Mouse (Mus musculus) heart, embryonic 13.5 days (tissue): ENCODE data around the gene Setd3. TPM values are rescaled to one million over a fixed set of nuclear protein-coding genes. Genes with fewer than 3 reads are reported as not detected.

Experiments
- ATAC-seq: fragments of 200-750 bp; cut with Nextera tagmentation; 2 replicates; pipeline ENCODE4 v1.8.0; 2017; ENCODE audit warnings: moderate TSS enrichment; ENCODE audit not compliant: insufficient number of reproducible peaks, low FRiP score, low TSS enrichment; ENCODE audit errors: extremely low read depth
- H3K27ac ChIP-seq: fragments of 300-500 bp; sonication (generic); replicated peaks from 2 replicates; pipeline ENCODE4 v1.5.1; 2015; ENCODE audit warnings: moderate library complexity, mild to moderate bottlenecking, inconsistent platforms
- H3K27me3 ChIP-seq: fragments of 300-500 bp; sonication (generic); replicated peaks from 2 replicates; pipeline ENCODE4 v1.6.1; 2015; ENCODE audit warnings: mild to moderate bottlenecking, inconsistent platforms
- H3K36me3 ChIP-seq: fragments of 300-500 bp; sonication (generic); 2 replicates; pipeline ENCODE4 v1.6.1; 2015; ENCODE audit warnings: mild to moderate bottlenecking, inconsistent platforms
- H3K4me1 ChIP-seq: fragments of 300-500 bp; sonication (generic); 2 replicates; pipeline ENCODE4 v1.6.1; 2015; ENCODE audit warnings: inconsistent platforms
- H3K4me2 ChIP-seq: fragments of 300-500 bp; sonication (generic); 2 replicates; pipeline ENCODE4 v1.6.1; 2015; ENCODE audit warnings: inconsistent platforms, mild to moderate bottlenecking, moderate library complexity
- H3K4me3 ChIP-seq: fragments of 300-500 bp; sonication (generic); 2 replicates; pipeline ENCODE4 v1.5.1; 2015; ENCODE audit warnings: moderate library complexity, mild to moderate bottlenecking, inconsistent platforms
- H3K9ac ChIP-seq: fragments of 300-500 bp; sonication (generic); 2 replicates; pipeline ENCODE4 v1.6.1; 2015; ENCODE audit warnings: inconsistent platforms, mild to moderate bottlenecking, moderate library complexity
- H3K9me3 ChIP-seq: fragments of 300-500 bp; sonication (generic); 2 replicates; pipeline ENCODE4 v1.6.1; 2016; ENCODE audit warnings: inconsistent platforms
- WGBS: fragments of 180-500 bp; shearing (Covaris S2); methylation state at CpG from one replicate; pipeline ENCODE4 v1.1.7; 2015; ENCODE audit warnings: mixed read lengths; 5-methylcytosine and 5-hydroxymethylcytosine counted together
- polyA plus RNA-seq: library from polyadenylated mRNA; unstranded; fragments of >200 nt; fragmentation: Nextera tagmentation; extraction: Ambion mirVana; gene quantifications from 2 replicates; pipeline ENCODE4 v1.2.1, GENCODE M21; 2015

Setd3 gene
- polyA plus RNA-seq, 1 experiment from 2014 or later = 63.0 TPM

DNA sequence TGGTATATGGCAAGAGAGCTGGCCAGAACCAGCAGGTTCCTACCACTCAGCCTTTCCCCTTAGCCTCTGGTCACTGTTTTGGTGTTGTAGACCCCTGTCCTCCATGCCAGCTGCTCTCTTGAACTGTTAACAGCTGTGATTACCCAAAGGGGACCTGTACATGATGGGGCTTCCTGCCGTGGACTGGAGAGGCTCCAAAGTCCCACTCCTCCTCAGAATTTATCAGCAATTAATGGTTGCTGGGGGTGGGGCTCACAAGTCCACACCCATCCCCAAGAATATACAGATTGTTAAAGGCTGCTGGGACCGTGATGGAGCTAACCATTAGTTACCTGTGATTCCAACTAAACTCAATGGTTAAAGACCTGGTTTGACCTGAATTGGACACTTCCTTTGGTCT is 77.0 kb downstream of the Setd3 start:
- peaks cover 21% of the 10 kb centered on the region for H3K36me3 ChIP-seq
- H3K9ac ChIP-seq = no peak overlapping the region
- no peak overlapping the region for H3K4me3 ChIP-seq
- no peak overlapping the region for H3K4me2 ChIP-seq
- 48% methylated on average over 2 of the region's 2 CpGs for WGBS
- H3K9me3 ChIP-seq = no peaks in the 10 kb centered on the region
- H3K27ac ChIP-seq = no peak overlapping the region
- peaks cover 15% of the 10 kb centered on the region for H3K4me1 ChIP-seq
- no peaks in the 10 kb centered on the region for H3K27me3 ChIP-seq
- ATAC-seq = no peak

DNA sequence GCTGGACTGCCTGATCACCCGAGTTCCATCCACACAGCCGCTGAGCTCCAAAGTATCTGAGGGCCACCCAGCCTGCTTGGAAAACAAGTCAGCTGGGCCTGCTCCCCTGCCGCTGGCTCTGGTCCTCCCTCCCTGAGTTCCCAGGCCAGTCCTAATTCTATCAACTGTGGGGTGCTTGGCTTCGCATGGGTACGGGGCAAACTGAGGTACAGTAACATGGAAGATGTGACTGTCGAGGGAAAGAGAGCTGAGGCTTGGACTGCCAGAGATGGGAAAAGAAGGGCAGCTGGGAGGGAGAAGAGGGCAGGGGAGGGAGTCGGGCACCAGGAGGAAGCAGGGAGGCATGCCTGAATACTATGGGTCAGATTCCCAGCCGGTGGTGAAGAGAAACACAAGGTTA is 78.9 kb downstream of the Setd3 start:
- H3K27ac ChIP-seq = no peak overlapping the region
- H3K4me1 ChIP-seq = peaks cover 15% of the 10 kb centered on the region
- WGBS = 72% methylated on average over 8 of the region's 8 CpGs
- H3K9me3 ChIP-seq = no peaks in the 10 kb centered on the region
- no peak for ATAC-seq
- H3K27me3 ChIP-seq = no peaks in the 10 kb centered on the region
- H3K4me2 ChIP-seq = no peak overlapping the region
- peaks cover 4% of the 10 kb centered on the region for H3K36me3 ChIP-seq
- H3K9ac ChIP-seq = no peak overlapping the region
- no peak overlapping the region for H3K4me3 ChIP-seq

DNA sequence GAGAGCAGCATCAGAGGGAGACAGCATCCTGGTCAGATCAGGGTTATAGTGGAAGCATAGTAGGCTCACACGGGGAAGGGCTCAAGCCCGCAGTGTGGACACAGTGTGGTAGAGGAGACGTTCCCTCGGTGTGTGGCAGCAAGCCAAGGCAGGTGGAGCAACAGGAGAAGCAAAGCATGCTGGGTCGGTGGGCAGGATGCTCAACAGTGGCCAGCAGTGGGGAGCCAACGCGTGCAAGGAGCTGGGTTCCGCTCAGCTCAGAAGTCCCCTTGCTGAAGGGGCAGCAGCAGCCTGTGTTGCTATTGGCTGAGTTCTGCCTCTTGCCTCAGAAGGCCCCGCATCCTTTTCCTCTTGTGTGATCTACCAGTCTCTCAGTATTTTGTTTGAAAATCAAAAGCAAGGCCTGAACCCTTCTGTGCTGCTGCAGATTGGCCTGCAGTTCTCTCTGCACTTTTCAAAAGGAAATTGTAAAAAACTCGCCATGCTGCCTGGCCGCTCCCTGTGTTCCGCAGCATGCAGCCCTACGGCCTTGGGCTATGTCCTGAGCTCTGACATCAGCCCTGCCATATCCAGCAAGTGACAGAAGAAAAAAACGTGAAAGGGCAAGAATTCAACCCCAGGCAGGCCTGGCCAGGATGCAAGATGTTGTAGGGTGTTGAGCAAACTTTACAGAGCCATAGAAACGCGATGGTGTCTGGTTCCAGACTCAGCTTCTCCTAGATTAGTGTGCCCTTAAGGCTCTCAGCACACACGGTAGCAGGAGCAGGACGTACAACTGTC is 80.7 kb downstream of the Setd3 start:
- H3K4me3 ChIP-seq = no peak overlapping the region
- H3K4me1 ChIP-seq = peaks cover 12% of the 10 kb centered on the region
- H3K27ac ChIP-seq = no peak overlapping the region
- H3K9ac ChIP-seq = no peak overlapping the region
- no peaks in the 10 kb centered on the region for H3K9me3 ChIP-seq
- H3K27me3 ChIP-seq = no peaks in the 10 kb centered on the region
- H3K4me2 ChIP-seq = no peak overlapping the region
- ATAC-seq = no peak
- 57% methylated on average over 18 of the region's 18 CpGs for WGBS
- H3K36me3 ChIP-seq = no peaks in the 10 kb centered on the region

DNA sequence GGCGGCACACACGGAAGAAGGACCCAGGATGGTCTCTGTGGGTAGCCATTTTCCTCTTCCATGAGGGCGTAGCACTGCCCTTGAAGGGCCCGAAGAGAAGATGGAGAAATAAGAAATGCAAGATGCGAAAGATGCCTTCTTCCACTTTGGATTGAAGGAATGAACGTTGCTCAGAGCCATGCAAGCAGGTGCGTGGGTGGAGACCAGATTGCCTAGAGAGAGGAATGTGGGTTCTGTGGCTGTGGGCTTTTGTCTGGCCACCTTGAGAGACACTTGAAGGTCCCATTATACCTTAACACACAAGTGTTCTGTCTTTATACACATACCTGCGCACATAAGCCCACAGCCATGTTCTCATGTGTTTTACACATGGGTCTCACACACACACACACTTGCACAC is 81.5 kb downstream of the Setd3 start:
- no peak for ATAC-seq

DNA sequence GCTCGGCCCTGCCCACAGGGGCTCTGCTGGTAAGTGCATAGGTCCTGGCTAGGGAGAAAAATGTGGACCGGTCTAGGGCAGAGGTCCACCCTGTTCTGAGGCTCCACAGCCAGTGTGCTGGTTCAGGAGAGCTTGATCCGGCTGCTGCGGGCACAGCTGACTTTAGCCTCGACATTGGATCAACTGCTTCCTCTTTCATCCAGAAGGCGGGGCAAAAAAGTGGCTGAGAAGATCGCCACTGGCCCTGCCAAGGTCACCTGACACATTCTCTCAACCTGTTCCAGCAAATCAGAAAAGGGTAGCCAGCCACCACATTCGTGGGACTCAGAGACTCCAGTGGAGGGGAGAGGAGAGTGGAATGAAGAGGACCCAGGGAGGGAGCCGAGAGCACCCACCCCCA is 90.9 kb downstream of the Setd3 start:
- no peak overlapping the region for H3K4me3 ChIP-seq
- H3K9ac ChIP-seq = no peak overlapping the region
- H3K4me1 ChIP-seq = peaks cover 6% of the 10 kb centered on the region
- no peaks in the 10 kb centered on the region for H3K9me3 ChIP-seq
- no peak overlapping the region for H3K4me2 ChIP-seq
- no peak overlapping the region for H3K27ac ChIP-seq
- no peaks in the 10 kb centered on the region for H3K27me3 ChIP-seq
- ATAC-seq = no peak
- no peaks in the 10 kb centered on the region for H3K36me3 ChIP-seq
- 67% methylated on average over 9 of the region's 9 CpGs for WGBS

More for the DNA sequence above, 81.5 kb downstream of the Setd3 start:
- no peak overlapping the region for H3K4me3 ChIP-seq
- no peak overlapping the region for H3K27ac ChIP-seq
- H3K36me3 ChIP-seq = no peaks in the 10 kb centered on the region
- H3K4me1 ChIP-seq = peaks cover 11% of the 10 kb centered on the region; the same call in 1 of the 2 replicates
- no peaks in the 10 kb centered on the region for H3K9me3 ChIP-seq
- no peak overlapping the region for H3K4me2 ChIP-seq
- 80% methylated on average over 8 of the region's 8 CpGs for WGBS
- no peak overlapping the region for H3K9ac ChIP-seq
- no peaks in the 10 kb centered on the region for H3K27me3 ChIP-seq

DNA sequence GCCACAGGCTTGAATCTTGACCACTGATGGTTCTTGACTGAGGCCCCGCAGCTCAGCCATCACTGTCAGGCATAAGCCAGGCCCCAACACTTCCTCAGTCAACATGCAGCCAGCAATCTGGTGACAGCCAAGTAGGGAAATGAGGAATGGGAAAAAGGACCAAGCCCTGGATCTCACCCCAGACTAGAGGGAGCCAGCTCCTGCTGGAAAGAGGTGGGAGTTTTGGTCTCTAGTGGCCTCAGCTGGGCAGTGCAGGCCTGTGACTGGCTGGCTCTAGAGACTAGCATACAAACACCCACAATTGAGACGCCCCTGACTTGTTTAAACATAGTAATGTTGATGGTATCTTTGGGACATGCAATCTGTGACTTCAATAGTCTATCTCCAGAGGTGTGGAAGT is 91.6 kb downstream of the Setd3 start:
- WGBS = 56% methylated on average over 2 of the region's 2 CpGs
- no peak overlapping the region for H3K27ac ChIP-seq
- H3K4me3 ChIP-seq = no peak overlapping the region
- no peaks in the 10 kb centered on the region for H3K9me3 ChIP-seq
- ATAC-seq = no peak
- H3K27me3 ChIP-seq = no peaks in the 10 kb centered on the region
- H3K4me1 ChIP-seq = peaks cover 6% of the 10 kb centered on the region
- H3K36me3 ChIP-seq = no peaks in the 10 kb centered on the region
- H3K9ac ChIP-seq = no peak overlapping the region
- no peak overlapping the region for H3K4me2 ChIP-seq

DNA sequence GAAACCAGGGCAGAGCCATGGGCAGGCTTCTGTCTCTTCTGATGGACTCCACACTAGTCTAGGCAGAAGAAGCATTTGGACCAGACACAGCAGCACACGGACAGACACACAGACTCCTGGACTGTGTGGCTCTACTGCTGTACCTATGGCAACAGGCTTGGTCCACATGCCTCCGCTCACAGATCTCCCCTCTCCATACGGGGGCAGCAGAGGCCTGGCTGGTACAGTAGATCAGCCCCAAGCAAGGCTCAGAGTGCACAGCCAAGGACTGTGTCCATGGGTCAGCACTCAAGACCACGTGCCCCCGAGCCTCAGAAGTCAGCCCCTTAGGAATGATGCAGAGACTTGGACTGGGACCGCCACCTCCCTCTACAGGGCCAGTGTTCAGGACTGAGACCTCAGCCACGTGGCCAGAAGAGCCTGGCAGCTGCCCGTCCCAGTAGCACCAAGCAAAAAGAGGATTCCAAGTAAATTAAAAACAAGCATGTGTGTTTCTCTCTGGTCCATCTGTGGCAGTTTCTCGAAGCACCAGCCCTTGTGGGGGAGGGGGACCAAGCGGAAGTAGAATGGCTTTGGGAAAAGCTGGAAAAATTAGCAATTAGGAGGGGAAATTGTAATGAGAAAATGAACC is 100.9 kb downstream of the Setd3 start:
- no peak overlapping the region for H3K27ac ChIP-seq
- H3K4me2 ChIP-seq = no peak overlapping the region
- no peak overlapping the region for H3K9ac ChIP-seq
- ATAC-seq = no peak
- H3K9me3 ChIP-seq = no peaks in the 10 kb centered on the region
- no peaks in the 10 kb centered on the region for H3K36me3 ChIP-seq
- H3K4me1 ChIP-seq = no peaks in the 10 kb centered on the region
- 66% methylated on average over 10 of the region's 10 CpGs for whole genome bisulfite sequencing
- no peaks in the 10 kb centered on the region for H3K27me3 ChIP-seq
- H3K4me3 ChIP-seq = no peak overlapping the region

DNA sequence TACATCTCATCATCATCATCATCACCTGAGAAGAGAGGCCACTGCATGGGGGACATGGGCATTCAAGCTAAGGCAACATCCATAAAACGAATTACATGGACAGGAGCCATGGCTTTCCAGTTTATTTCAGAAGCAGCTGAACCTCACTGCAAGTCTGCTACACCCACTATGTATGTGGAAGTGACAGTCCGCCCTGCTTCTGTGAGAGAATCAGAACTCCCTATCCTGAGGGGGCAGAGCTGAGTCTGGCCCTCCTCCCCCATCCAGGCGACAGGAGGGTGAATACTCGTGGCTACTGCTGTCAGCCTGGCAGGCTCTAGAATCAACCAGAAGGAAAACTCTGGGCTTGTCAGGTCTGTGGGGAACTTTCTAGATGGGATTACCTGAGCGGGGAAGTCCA is 106.2 kb downstream of the Setd3 start:
- no peak overlapping the region for H3K9ac ChIP-seq
- H3K4me3 ChIP-seq = no peak overlapping the region
- no peaks in the 10 kb centered on the region for H3K36me3 ChIP-seq
- no peak overlapping the region for H3K4me2 ChIP-seq
- H3K4me1 ChIP-seq = peaks cover 13% of the 10 kb centered on the region
- H3K27ac ChIP-seq = no peak overlapping the region
- H3K9me3 ChIP-seq = no peaks in the 10 kb centered on the region
- H3K27me3 ChIP-seq = peaks cover 13% of the 10 kb centered on the region; the same call in 1 of the 2 replicates
- 65% methylated on average over 5 of the region's 5 CpGs for WGBS
- ATAC-seq = no peak

DNA sequence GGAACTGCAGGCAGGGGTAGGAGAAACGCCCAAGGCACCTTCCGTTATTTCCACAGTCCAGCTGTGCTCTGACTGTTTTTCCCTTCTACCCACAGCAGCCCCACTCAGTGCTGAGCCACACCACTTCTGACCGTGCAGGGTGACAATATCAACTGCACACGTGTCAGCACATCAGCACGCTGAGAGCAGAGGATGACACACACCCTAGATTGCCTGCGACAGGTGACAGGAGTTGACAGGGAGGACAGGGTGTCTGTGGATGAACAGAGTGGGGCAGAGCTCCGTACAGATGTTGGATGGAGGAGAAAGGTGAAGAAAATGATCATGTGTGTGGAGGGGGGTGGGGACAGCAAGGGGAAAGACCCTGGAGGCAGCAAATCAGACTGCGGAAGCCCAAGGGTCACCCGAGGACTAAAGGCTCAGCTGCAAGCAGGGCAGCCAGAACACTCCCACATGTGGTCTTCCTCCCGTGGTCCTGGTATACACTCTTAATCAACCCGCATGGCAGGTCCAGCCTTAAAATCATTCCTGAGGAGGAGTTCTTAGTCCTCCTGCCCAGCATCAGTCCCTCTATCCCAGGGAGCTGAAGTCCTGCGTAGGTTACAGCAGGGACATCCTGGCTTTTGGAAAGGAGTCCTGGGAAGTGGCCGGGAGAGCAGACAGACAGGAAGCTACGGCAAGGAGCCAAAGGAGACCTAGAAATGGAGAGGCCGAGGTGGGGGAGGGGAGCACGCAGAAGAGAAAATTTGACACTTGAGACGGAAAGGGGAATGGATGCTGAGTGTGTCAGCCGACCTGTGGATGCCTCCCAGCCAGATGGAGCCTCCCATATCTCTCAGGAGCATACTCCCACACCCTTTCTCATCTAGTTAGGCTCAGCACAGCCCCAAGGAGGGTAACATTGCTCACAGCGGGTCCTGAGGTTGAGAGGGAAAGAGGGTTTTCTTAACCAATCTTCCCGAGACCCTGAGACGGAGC is 108.1 kb downstream of the Setd3 start:
- 37% methylated on average over 21 of the region's 21 CpGs for WGBS

DNA sequence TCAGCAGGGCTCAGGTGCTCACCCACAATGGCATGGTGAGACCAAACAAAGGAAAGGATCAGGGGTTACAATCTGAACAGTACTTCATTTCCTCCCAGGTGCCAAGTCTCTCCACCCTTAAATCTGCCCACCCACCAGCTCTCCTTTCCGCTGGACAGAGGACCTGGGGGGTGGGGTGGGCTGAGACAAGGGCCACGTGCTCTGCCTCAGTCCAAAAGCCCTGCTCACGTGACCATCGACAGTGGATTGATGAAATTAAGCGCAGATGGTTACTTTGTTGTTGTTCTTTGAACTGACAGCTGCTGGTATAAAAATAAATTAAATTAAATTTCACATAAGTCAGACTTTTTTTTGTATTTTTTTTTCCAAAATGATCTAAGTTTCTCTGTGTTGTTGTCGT is 109.6 kb downstream of the Setd3 start:
- Histone ChIP-seq H3K9ac (no peak overlapping the region), H3K36me3 (no peaks in the 10 kb centered on the region), H3K4me2 (no peak overlapping the region), H3K27me3 (peaks cover 13% of the 10 kb centered on the region; the same call in 1 of the 2 replicates), H3K4me3 (no peak overlapping the region), H3K4me1 (peaks cover 13% of the 10 kb centered on the region), H3K9me3 (no peaks in the 10 kb centered on the region), H3K27ac (no peak overlapping the region)
- 69% methylated on average over 6 of the region's 6 CpGs for WGBS
- no peak for ATAC-seq

More for the DNA sequence above, 108.1 kb downstream of the Setd3 start:
- Histone ChIP-seq H3K27ac (no peak overlapping the region), H3K9me3 (no peaks in the 10 kb centered on the region), H3K9ac (no peak overlapping the region), H3K36me3 (no peaks in the 10 kb centered on the region), H3K4me3 (no peak overlapping the region), H3K27me3 (peaks cover 13% of the 10 kb centered on the region; the same call in 1 of the 2 replicates), H3K4me2 (no peak overlapping the region), H3K4me1 (peaks cover 13% of the 10 kb centered on the region)
- ATAC-seq = no peak

DNA sequence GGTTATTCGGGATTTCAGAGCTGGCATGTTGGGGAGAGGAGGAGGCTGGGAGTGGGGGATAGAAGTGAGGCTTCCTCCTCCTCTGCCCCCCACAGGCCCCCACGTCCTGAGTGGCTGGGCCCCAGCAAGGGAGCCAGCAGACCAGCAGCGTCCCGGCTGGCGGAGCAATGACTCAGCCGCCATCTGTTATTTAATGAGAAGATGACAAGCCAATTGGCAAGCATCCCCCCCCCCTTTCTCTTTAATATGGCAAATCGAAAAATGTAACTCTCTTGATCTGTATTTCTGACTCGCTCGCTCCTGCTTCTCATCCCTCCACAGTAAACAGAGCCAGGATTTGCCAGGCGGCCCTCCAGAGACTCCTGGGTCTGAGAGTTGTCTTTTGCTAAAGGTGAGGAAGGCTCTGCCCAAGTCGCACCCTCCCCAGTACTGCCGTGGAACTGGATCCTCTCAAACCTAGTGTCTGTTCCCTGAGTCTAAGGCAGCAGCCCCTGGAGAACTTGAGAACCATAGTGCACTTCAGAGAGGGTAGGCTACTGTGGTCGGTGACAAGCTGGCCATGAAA is 111.2 kb downstream of the Setd3 start:
- Histone ChIP-seq H3K4me2 (no peak overlapping the region), H3K27me3 (peaks cover 13% of the 10 kb centered on the region; the same call in 1 of the 2 replicates), H3K4me1 (peaks cover 16% of the 10 kb centered on the region), H3K4me3 (no peak overlapping the region), H3K27ac (no peak overlapping the region), H3K9ac (no peak overlapping the region), H3K36me3 (no peaks in the 10 kb centered on the region), H3K9me3 (no peaks in the 10 kb centered on the region)
- ATAC-seq = no peak
- WGBS = 69% methylated on average over 13 of the region's 13 CpGs
